Mouse (Mus musculus): ENCODE measurements at regions not wholly inside any gene's neighbourhood (a gene's known extent, or its start where the extent isn't known, plus 50 kb on each side); places are given as distances from the start of the nearest gene placed in this dataset.

- TF ChIP-seq EP300 (IDR thresholded peaks at IDR 0.05; ENCODE audit: low read depth) (no peak), CTCF (IDR thresholded peaks at IDR 0.05; ENCODE audit: low read depth) (no peak)
- H3K36me3 ChIP-seq (replicated peaks; ENCODE audit: control insufficient read depth, insufficient read depth, low read length): no peaks in the 10 kb centered on the region
- H3K9ac ChIP-seq (replicated peaks; ENCODE audit: low read depth, low read length): no peak overlapping the region
- H3K27me3 ChIP-seq (ENCODE audit: control insufficient read depth, insufficient read depth, low read length): no peaks in the 10 kb centered on the region
- H3K4me1 ChIP-seq (ENCODE audit: control insufficient read depth, insufficient read depth): no peaks in the 10 kb centered on the region
- no peak overlapping the region for H3K4me2 ChIP-seq (ENCODE audit: low read depth, low read length)
- H3K27ac ChIP-seq (ENCODE audit: low read depth): no peak overlapping the region
- ATAC-seq (ENCODE audit: insufficient read depth, low read depth) (no peak), DNase-seq (ENCODE audit: low spot score) (no peak)
- no peaks in the 10 kb centered on the region for H3K9me3 ChIP-seq (replicated peaks; ENCODE audit: control insufficient read depth, low read length)
- H3K4me3 ChIP-seq (ENCODE audit: low read depth, low read length): no peak overlapping the region
- 72% methylated on average over 3 of the region's 3 CpGs for WGBS
These were observed 662.1 kb upstream of the Gm10800 start for GRCm38 (mm10) chr2:99329166-99329565.

Measured in heart, postnatal 0 days (tissue).